Mouse (Mus musculus) heart, embryonic 11.5 days (tissue): ENCODE data around the gene Sys1. TPM values are rescaled to one million over a fixed set of nuclear protein-coding genes. Genes with fewer than 3 reads are reported as not detected.

Source experiments
- ATAC-seq: fragments of 200-750 bp; cut with Nextera tagmentation; replicated peaks from 2 replicates; pipeline ENCODE4 v1.8.0; 2017; ENCODE audit warnings: moderate library complexity; ENCODE audit not compliant: insufficient number of reproducible peaks, low FRiP score, low TSS enrichment
- H3K27ac ChIP-seq: fragments of 300-500 bp; sonication (generic); 2 replicates; pipeline ENCODE4 v1.5.1; 2014; ENCODE audit warnings: mild to moderate bottlenecking, low read depth, low read length
- H3K27me3 ChIP-seq: fragments of 300-500 bp; sonication (generic); 2 replicates; pipeline ENCODE4 v1.6.1; 2014; ENCODE audit warnings: mild to moderate bottlenecking, low read length, mixed read lengths; ENCODE audit not compliant: control insufficient read depth, insufficient read depth
- H3K36me3 ChIP-seq: fragments of 300-500 bp; sonication (generic); 2 replicates; pipeline ENCODE4 v1.6.1; 2014; ENCODE audit warnings: mild to moderate bottlenecking, low read length, moderate library complexity, mixed read lengths; ENCODE audit not compliant: control insufficient read depth, insufficient read depth
- H3K4me1 ChIP-seq: fragments of 300-500 bp; sonication (generic); 2 replicates; pipeline ENCODE4 v1.6.1; 2014; ENCODE audit warnings: low read length; ENCODE audit not compliant: control insufficient read depth, insufficient read depth
- H3K4me2 ChIP-seq: fragments of 300-500 bp; sonication (generic); 2 replicates; pipeline ENCODE4 v1.6.1; 2014; ENCODE audit warnings: mild to moderate bottlenecking, moderate library complexity
- H3K4me3 ChIP-seq: fragments of 300-500 bp; sonication (generic); 2 replicates; pipeline ENCODE4 v1.5.1; 2014; ENCODE audit warnings: low read depth, low read length
- H3K9ac ChIP-seq: fragments of 300-500 bp; sonication (generic); 2 replicates; pipeline ENCODE4 v1.6.1; 2014; ENCODE audit warnings: mild to moderate bottlenecking, low read depth, low read length, moderate library complexity
- H3K9me3 ChIP-seq: fragments of 300-500 bp; sonication (generic); replicated peaks from 2 replicates; pipeline ENCODE4 v1.6.1; 2016; ENCODE audit warnings: low read length; ENCODE audit not compliant: control insufficient read depth
- WGBS: fragments of 180-500 bp; shearing (Covaris S2); extraction: QIAGEN DNeasy Blood & Tissue Kit; methylation state at CpG from one replicate; pipeline ENCODE4 v1.1.7; 2014; ENCODE audit not compliant: insufficient replicate concordance; 5-methylcytosine and 5-hydroxymethylcytosine counted together
- polyA plus RNA-seq: library from polyadenylated mRNA; unstranded; fragments of >200 nt; fragmentation: Nextera tagmentation; extraction: Ambion mirVana; gene quantifications from 2 replicates; pipeline ENCODE4 v1.2.1, GENCODE M21; 2014

Sys1 gene
- polyA plus RNA-seq, 1 experiment from 2014 or later = 37.0 TPM

- WGBS = 9% methylated on average over 7 of the region's 7 CpGs
- H3K9ac ChIP-seq = no peak overlapping the region
- H3K27me3 ChIP-seq = no peaks in the 10 kb centered on the region
- H3K4me3 ChIP-seq = no peak overlapping the region
- H3K36me3 ChIP-seq = peaks cover 10% of the 10 kb centered on the region
- H3K27ac ChIP-seq = 0 out of 2 replicates have a peak overlapping the region, but pooled peaks have one; percentile 8
- H3K9me3 ChIP-seq = no peaks in the 10 kb centered on the region
- peak overlapping the region; percentile 35 for H3K4me2 ChIP-seq
- peaks cover 36% of the 10 kb centered on the region for H3K4me1 ChIP-seq
- ATAC-seq = peak; percentile 49; the same call in 1 of the 2 replicates
These were observed 26.1 kb upstream of the Sys1 start for GRCm38 (mm10) chr2:164430697-164431096.

- no peak for ATAC-seq
- H3K27ac ChIP-seq = peak overlapping the region; percentile 30; the same call in 1 of the 2 replicates
- 66% methylated on average over 9 of the region's 9 CpGs for WGBS
- H3K4me1 ChIP-seq = peaks cover 48% of the 10 kb centered on the region
- no peaks in the 10 kb centered on the region for H3K27me3 ChIP-seq
- peaks cover 9% of the 10 kb centered on the region for H3K36me3 ChIP-seq
- H3K4me2 ChIP-seq = no peak overlapping the region; the same call in 1 of the 2 replicates
- no peak overlapping the region for H3K9ac ChIP-seq
- H3K9me3 ChIP-seq = no peaks in the 10 kb centered on the region
- H3K4me3 ChIP-seq = no peak overlapping the region
These were observed 24.9 kb upstream of the Sys1 start for GRCm38 (mm10) chr2:164431676-164432465.

- H3K9ac ChIP-seq = peak overlapping the region; percentile 34; the same call in 1 of the 2 replicates
- no peaks in the 10 kb centered on the region for H3K27me3 ChIP-seq
- no peaks in the 10 kb centered on the region for H3K9me3 ChIP-seq
- H3K4me1 ChIP-seq = peaks cover 55% of the 10 kb centered on the region
- peaks cover 8% of the 10 kb centered on the region for H3K36me3 ChIP-seq
- peak overlapping the region; percentile 2 for H3K4me2 ChIP-seq
- ATAC-seq = no peak
- H3K27ac ChIP-seq = peak overlapping the region; percentile 30
- H3K4me3 ChIP-seq = no peak overlapping the region
- WGBS = 21% methylated on average over 22 of the region's 22 CpGs
These were observed 24.1 kb upstream of the Sys1 start for GRCm38 (mm10) chr2:164432541-164433191.

GRCm38 (mm10) chr2:164433278-164433895 is 23.4 kb upstream of the Sys1 start:
- Histone ChIP-seq H3K36me3 (peaks cover 8% of the 10 kb centered on the region), H3K4me2 (peak overlapping the region; percentile 2), H3K9ac (peak overlapping the region; percentile 34; the same call in 1 of the 2 replicates), H3K4me3 (no peak overlapping the region), H3K4me1 (peaks cover 58% of the 10 kb centered on the region), H3K27ac (peak overlapping the region; percentile 30), H3K27me3 (no peaks in the 10 kb centered on the region), H3K9me3 (no peaks in the 10 kb centered on the region)
- no peak for ATAC-seq
- WGBS = 67% methylated on average over 9 of the region's 9 CpGs

- H3K9ac ChIP-seq = no peak overlapping the region
- H3K27ac ChIP-seq = no peak overlapping the region
- H3K36me3 ChIP-seq = peaks cover 2% of the 10 kb centered on the region; the same call in 1 of the 2 replicates
- peaks cover 66% of the 10 kb centered on the region for H3K4me1 ChIP-seq
- 75% methylated on average over 3 of the region's 3 CpGs for WGBS
- no peak overlapping the region for H3K4me2 ChIP-seq
- no peak for ATAC-seq
- no peaks in the 10 kb centered on the region for H3K27me3 ChIP-seq
- no peaks in the 10 kb centered on the region for H3K9me3 ChIP-seq
- no peak overlapping the region for H3K4me3 ChIP-seq
These were observed 22.1 kb upstream of the Sys1 start for GRCm38 (mm10) chr2:164434681-164435080.

GRCm38 (mm10) chr2:164435216-164436090 is 21.3 kb upstream of the Sys1 start:
- peaks cover 62% of the 10 kb centered on the region for H3K4me1 ChIP-seq
- peak overlapping the region; percentile 14; the same call in 1 of the 2 replicates for H3K4me2 ChIP-seq
- H3K9ac ChIP-seq = no peak overlapping the region
- 30% methylated on average over 5 of the region's 5 CpGs for WGBS
- no peak for ATAC-seq
- H3K4me3 ChIP-seq = no peak overlapping the region
- no peaks in the 10 kb centered on the region for H3K36me3 ChIP-seq
- no peak overlapping the region for H3K27ac ChIP-seq
- H3K9me3 ChIP-seq = no peaks in the 10 kb centered on the region
- no peaks in the 10 kb centered on the region for H3K27me3 ChIP-seq

- no peak overlapping the region for H3K4me3 ChIP-seq
- H3K4me2 ChIP-seq = peak overlapping the region; percentile 27
- no peaks in the 10 kb centered on the region for H3K36me3 ChIP-seq
- WGBS = 25% methylated on average over 8 of the region's 8 CpGs
- H3K4me1 ChIP-seq = peaks cover 58% of the 10 kb centered on the region
- no peaks in the 10 kb centered on the region for H3K9me3 ChIP-seq
- H3K27ac ChIP-seq = peak overlapping the region; percentile 35; the same call in 1 of the 2 replicates
- peak overlapping the region; percentile 46 for H3K9ac ChIP-seq
- no peak for ATAC-seq
- no peaks in the 10 kb centered on the region for H3K27me3 ChIP-seq
These were observed 20.4 kb upstream of the Sys1 start for GRCm38 (mm10) chr2:164436215-164436913.
